Mouse (Mus musculus): Measurements from ENCODE around the gene Padi6.

Gene Padi6

DNA sequence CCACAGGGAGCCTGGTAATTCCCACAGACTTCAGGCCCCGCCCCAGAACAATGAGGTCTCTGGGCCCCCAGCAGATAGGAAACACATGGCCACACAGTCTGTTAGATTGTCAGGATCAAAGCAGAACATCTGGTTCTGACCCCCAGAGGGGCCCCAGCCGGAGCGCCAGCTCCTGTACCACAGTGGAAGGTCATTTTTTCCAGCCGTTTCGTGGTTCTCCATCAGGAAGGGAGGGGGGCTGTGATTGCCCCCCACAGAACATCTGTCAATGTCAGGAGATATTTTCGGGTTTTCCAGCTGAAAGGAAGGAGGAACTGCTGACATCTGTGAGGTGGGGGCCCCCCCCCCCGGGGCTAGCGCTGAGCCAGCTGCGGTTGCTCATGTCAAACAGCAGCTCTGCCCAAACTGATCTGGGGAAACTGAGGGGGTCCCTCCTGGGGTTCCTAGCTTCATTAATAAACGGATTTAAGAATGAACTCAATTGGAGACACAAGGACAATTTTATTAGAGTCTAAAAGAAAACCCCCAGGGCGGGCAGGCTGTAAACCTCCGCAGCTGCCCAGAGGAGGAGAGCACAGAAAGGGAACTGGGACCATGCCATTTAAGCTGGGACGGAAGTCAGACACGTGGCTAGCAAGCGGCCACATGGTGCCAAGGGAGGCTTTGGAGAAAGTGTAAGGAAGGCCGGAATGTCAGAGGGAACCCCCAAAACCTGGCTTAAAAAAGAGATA lies 58.1 kb downstream of the Padi6 start:
- DNase-seq (ENCODE audit: low spot score) = peak; percentile 60

- no peak for DNase-seq (ENCODE audit: low spot score)
These were observed 58.8 kb downstream of the Padi6 start for GRCm38 (mm10) chr4:140683608-140684007.

DNA sequence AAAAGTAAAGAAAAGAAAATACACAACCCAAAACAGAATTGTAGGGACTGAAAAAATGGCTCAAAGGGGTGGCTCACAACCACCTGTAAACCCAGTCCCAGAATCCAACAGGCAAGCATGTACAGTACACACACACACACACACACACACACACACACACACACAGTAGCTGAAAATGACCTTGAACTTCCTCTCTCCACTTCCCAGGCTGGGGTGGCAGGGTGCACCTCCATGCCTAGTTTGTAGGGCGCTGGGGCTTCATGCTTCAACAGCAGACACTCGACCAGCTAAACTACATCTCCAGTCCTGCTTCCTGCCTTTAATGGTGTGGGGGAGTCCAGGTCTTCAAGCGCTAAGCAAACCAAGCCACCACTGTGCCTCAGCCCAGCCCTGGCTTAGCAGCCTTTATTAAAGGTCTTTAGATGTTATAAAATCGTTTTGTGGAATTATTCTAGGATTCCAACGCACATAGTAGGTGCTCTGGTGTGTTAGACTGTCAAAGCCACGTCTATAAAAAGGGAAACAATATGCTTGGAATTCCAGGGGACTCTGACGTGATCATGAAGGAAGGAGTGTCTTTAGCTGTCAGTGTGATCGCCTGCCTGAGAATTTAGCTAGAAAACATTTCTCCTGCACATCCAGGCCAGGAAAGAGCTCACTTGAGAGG lies 61.6 kb downstream of the Padi6 start:
- no peak for DNase-seq (ENCODE audit: low spot score)

GRCm38 (mm10) chr4:140679723-140680380 lies 62.6 kb downstream of the Padi6 start:
- DNase-seq (ENCODE audit: low spot score) = peak; percentile 78

DNA sequence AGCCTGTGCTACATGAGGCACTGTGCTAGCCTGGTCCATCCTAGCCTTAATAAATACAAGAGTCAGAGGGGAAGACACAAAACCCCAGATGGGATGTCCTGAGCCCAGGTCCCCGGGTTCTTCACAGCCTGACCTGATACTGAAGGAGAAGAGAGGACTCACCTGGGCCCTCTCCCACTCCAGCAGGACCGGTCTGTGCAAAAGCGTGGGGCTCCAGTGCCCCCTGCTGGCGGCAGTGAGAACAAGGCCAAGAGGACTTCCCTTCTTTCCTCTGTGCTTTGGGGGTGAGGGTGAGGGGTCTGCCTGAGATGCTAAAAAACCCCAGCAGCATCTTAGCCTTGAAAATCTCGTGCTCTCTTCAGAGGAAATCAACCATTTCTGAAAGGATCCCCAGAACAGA lies 63.4 kb downstream of the Padi6 start:
- DNase-seq (ENCODE audit: low spot score) = no peak
